Mouse (Mus musculus): ENCODE data around the gene B3gnt4.

DNA sequence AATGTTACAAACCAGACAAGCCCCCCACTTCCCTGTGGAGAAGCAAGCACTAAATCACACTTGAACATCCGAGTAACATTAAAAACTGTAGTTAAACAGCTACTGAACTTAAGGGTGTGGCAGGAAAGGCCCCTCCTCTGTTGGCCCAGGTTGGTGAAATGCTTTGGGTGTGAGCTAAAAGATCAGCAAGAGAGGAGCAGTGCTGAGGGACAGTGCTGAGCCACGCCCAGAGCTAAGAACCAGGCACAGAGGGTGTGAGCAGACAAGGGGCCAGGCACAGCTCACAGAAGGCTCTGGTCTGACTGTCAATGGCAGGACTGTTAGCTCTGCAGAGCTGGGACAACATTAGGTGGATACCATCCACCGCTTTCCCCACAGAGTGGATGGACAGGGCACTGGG is 1.8 kb downstream of the B3gnt4 start:
- TF ChIP-seq CTCF (IDR thresholded peaks at IDR 0.05; ENCODE audit: low read depth, low read length) = no peak
- TF ChIP-seq POLR2A (IDR thresholded peaks at IDR 0.05; ENCODE audit: extremely low read depth, insufficient read depth, low read length) = no peak

Measured in liver, adult 2 months (tissue).